Mouse (Mus musculus) embryonic fibroblast, embryonic 13.5 days (primary cell): ENCODE results near the gene Rab26. TPM values are rescaled to one million over a fixed set of nuclear protein-coding genes. Genes with fewer than 3 reads are reported as not detected.

Experiments used
- H3K27ac ChIP-seq: 2 replicates; pipeline ENCODE4 v1.5.1; 2012; ENCODE audit warnings: low read length, control low read depth, inconsistent platforms; ENCODE audit not compliant: insufficient read depth
- H3K4me1 ChIP-seq: 2 replicates; pipeline ENCODE4 v1.6.1; 2011; ENCODE audit warnings: low read length; ENCODE audit not compliant: control insufficient read depth, insufficient read depth
- H3K4me3 ChIP-seq: 2 replicates; pipeline ENCODE4 v1.5.1; 2011; ENCODE audit warnings: mild to moderate bottlenecking, control low read depth, low read length; ENCODE audit not compliant: insufficient read depth
- CTCF ChIP-seq: IDR thresholded peaks from 2 replicates; pipeline ENCODE4 v1.5.1; 2011; ENCODE audit warnings: mild to moderate bottlenecking, control low read depth, low read length, moderate library complexity, borderline replicate concordance; ENCODE audit not compliant: insufficient read depth
- POLR2A ChIP-seq: IDR thresholded peaks from 2 replicates; pipeline ENCODE4 v1.6.1; 2011; ENCODE audit warnings: low read depth, mild to moderate bottlenecking, control low read depth, low read length, moderate library complexity
- polyA plus RNA-seq: library from polyadenylated mRNA; stranded (reverse); fragments of >200 nt; gene quantifications from 2 replicates; pipeline ENCODE4 v1.2.4, GENCODE M21; 2011; ENCODE audit warnings: low read depth; ENCODE audit not compliant: missing spikeins, insufficient read length

Gene Rab26
- polyA plus RNA-seq, 1 experiment, result 1.4 TPM

GRCm38 (mm10) chr17:24532045-24532444 lies 2.0 kb downstream of the Rab26 start:
- Histone ChIP-seq H3K4me3 (no peak overlapping the region), H3K27ac (no peak overlapping the region), H3K4me1 (no peaks in the 10 kb centered on the region)
- no peak; the same call in 1 of the 2 replicates for TF ChIP-seq POLR2A
- no peak for TF ChIP-seq CTCF

- Histone ChIP-seq H3K4me3 (no peak overlapping the region), H3K27ac (no peak overlapping the region), H3K4me1 (no peaks in the 10 kb centered on the region)
- TF ChIP-seq CTCF (no peak), POLR2A (no peak; the same call in 1 of the 2 replicates)
Observed at GRCm38 (mm10) chr17:24531064-24531463, 2.9 kb downstream of the Rab26 start.

- Histone ChIP-seq H3K27ac (no peak overlapping the region), H3K4me3 (peak overlapping the region; percentile 88), H3K4me1 (no peaks in the 10 kb centered on the region; the same call in 1 of the 2 replicates)
- TF ChIP-seq CTCF (no peak), POLR2A (peak; percentile 39)
Observed at GRCm38 (mm10) chr17:24530361-24531050, 3.5 kb downstream of the Rab26 start.

GRCm38 (mm10) chr17:24529883-24530282 lies 4.1 kb downstream of the Rab26 start:
- TF ChIP-seq POLR2A (peak; percentile 45; the same call in 1 of the 2 replicates), CTCF (no peak)
- Histone ChIP-seq H3K4me3 (peak overlapping the region; percentile 88), H3K4me1 (peaks cover 6% of the 10 kb centered on the region; the same call in 1 of the 2 replicates), H3K27ac (peak overlapping the region; percentile 39; the same call in 1 of the 2 replicates)

- TF ChIP-seq POLR2A (peak; percentile 60; the same call in 1 of the 2 replicates), CTCF (peak; percentile 68; the same call in 1 of the 2 replicates)
- H3K4me1 ChIP-seq, result peaks cover 7% of the 10 kb centered on the region; the same call in 1 of the 2 replicates
Observed at GRCm38 (mm10) chr17:24529007-24529451, 5.0 kb downstream of the Rab26 start.

GRCm38 (mm10) chr17:24528560-24528918 lies 5.5 kb downstream of the Rab26 start:
- Histone ChIP-seq H3K4me3 (peak overlapping the region; percentile 88), H3K27ac (peak overlapping the region; percentile 89), H3K4me1 (peaks cover 7% of the 10 kb centered on the region; the same call in 1 of the 2 replicates)
- TF ChIP-seq POLR2A (peak; percentile 51; the same call in 1 of the 2 replicates), CTCF (no peak)

More at GRCm38 (mm10) chr17:24529007-24529451, 5.0 kb downstream of the Rab26 start:
- H3K27ac ChIP-seq, result peak overlapping the region; percentile 89
- H3K4me3 ChIP-seq, result peak overlapping the region; percentile 88

GRCm38 (mm10) chr17:24527723-24528559 lies 6.1 kb downstream of the Rab26 start, which contains the start of gene Traf7:
Gene Traf7, minus strand, starts transcription at chr17:24527938.
- H3K4me1 ChIP-seq, result peaks cover 7% of the 10 kb centered on the region; the same call in 1 of the 2 replicates
- peak within 1 kb of the TSS; percentile 88 for H3K4me3 ChIP-seq
- no peak for TF ChIP-seq CTCF
- peak; percentile 100 for TF ChIP-seq POLR2A
- H3K27ac ChIP-seq, result peak within 1 kb of the TSS; percentile 89

GRCm38 (mm10) chr17:24527315-24527714 lies 6.7 kb downstream of the Rab26 start:
- peaks cover 7% of the 10 kb centered on the region; the same call in 1 of the 2 replicates for H3K4me1 ChIP-seq
- H3K4me3 ChIP-seq, result peak overlapping the region; percentile 82
- peak overlapping the region; percentile 88 for H3K27ac ChIP-seq
- TF ChIP-seq POLR2A (no peak), CTCF (no peak)

- no peak overlapping the region for H3K27ac ChIP-seq
- peaks cover 7% of the 10 kb centered on the region; the same call in 1 of the 2 replicates for H3K4me1 ChIP-seq
Observed at GRCm38 (mm10) chr17:24524734-24525133, 9.3 kb downstream of the Rab26 start.

More at GRCm38 (mm10) chr17:24524734-24525133, 9.3 kb downstream of the Rab26 start:
- H3K4me3 ChIP-seq, result no peak overlapping the region
- TF ChIP-seq POLR2A (no peak), CTCF (no peak)
